Mouse (Mus musculus) megakaryocyte, embryonic 14.5 days (primary cell): ENCODE measurements around the gene Pak4.

ENCODE experiments used
- FLI1 ChIP-seq: IDR thresholded peaks from 2 replicates; pipeline ENCODE4 v1.6.1; 2012; ENCODE audit warnings: low read length, inconsistent platforms, mixed read lengths
- GATA1 ChIP-seq: IDR thresholded peaks from 3 replicates; pipeline ENCODE4 v1.6.1; 2012; ENCODE audit warnings: mixed read lengths, low read length, inconsistent platforms, borderline replicate concordance

- no peak for TF ChIP-seq GATA1
- TF ChIP-seq FLI1, result no peak
These were observed 50.8 kb downstream of the Pak4 start, which contains the start of gene Nccrp1 for GRCm38 (mm10) chr7:28547154-28547553.
